Mouse (Mus musculus) telencephalon, adult 2 months (tissue): Measurements from ENCODE around the gene Ccdc18.
A peak's percentile ranks its signal among the peaks of the same experiment; 100 is the strongest.
"Not testable (repeated sequence)": the region's sequence is repeated elsewhere in the genome, so short reads cannot be mapped to it uniquely, and the experiment has no call there.

Experiments used
- DNase-seq: peaks from one replicate; pipeline ENCODE4 v3.0.0-alpha.2; 2011; ENCODE audit warnings: low read depth, low spot score

The Ccdc18 gene

GRCm38 (mm10) chr5:108255259-108255658, 122.6 kb downstream of the Ccdc18 start:
- no peak for DNase-seq

- DNase-seq = no peak
Observed at GRCm38 (mm10) chr5:108262722-108263121, 130.0 kb downstream of the Ccdc18 start.

GRCm38 (mm10) chr5:108263785-108264184, 131.1 kb downstream of the Ccdc18 start:
- not testable (repeated sequence) for DNase-seq

- DNase-seq = no peak
Observed at GRCm38 (mm10) chr5:108266990-108267389, 134.3 kb downstream of the Ccdc18 start.

- DNase-seq = peak; percentile 91
Observed at GRCm38 (mm10) chr5:108268127-108269062, 135.7 kb downstream of the Ccdc18 start, which contains the start of gene Dr1. Gene Dr1, plus strand, starts transcription at chr5:108268897.

- no peak for DNase-seq
Observed at GRCm38 (mm10) chr5:108269063-108269810, 136.6 kb downstream of the Ccdc18 start.

GRCm38 (mm10) chr5:108269811-108270151, 137.1 kb downstream of the Ccdc18 start:
- DNase-seq = no peak

GRCm38 (mm10) chr5:108270415-108270814, 137.7 kb downstream of the Ccdc18 start:
- no peak for DNase-seq

GRCm38 (mm10) chr5:108271345-108271744, 138.7 kb downstream of the Ccdc18 start:
- not testable (repeated sequence) for DNase-seq
